Mouse (Mus musculus) gastrocnemius, adult 2 months (tissue): ENCODE measurements around the gene Ercc5. TPM values are rescaled to one million over a fixed set of nuclear protein-coding genes. Genes with fewer than 3 reads are reported as not detected.

Experiments used
- DNase-seq: peaks from one replicate; pipeline ENCODE4 v3.0.0; 2022
- H3K27ac ChIP-seq: fragments of 200-600 bp; 2 replicates; pipeline ENCODE4 v1.8.1; 2022; ENCODE audit warnings: mild to moderate bottlenecking
- H3K4me3 ChIP-seq: fragments of 200-600 bp; 2 replicates; pipeline ENCODE4 v1.8.1; 2022; ENCODE audit warnings: mild to moderate bottlenecking, moderate library complexity
- CTCF ChIP-seq: fragments of 200-600 bp; IDR thresholded peaks from 2 replicates; pipeline ENCODE4 v1.8.1; 2022; ENCODE audit warnings: antibody characterized with exemption, mild to moderate bottlenecking, moderate library complexity
- intact Hi-C: fragments of 180-260 bp; cut with DNase I; formaldehyde crosslinking; loops from one replicate; pipeline ENCODE4 v1.15.1; 2025
- total RNA-seq, 2 experiments: library from RNA; stranded (reverse); gene quantifications; 2 replicates each; pipeline ENCODE4 v1.2.3; 2021

Gene Ercc5
- total RNA-seq, 2 experiments from 2014 or later = 14.0 to 19.9 TPM

DNA sequence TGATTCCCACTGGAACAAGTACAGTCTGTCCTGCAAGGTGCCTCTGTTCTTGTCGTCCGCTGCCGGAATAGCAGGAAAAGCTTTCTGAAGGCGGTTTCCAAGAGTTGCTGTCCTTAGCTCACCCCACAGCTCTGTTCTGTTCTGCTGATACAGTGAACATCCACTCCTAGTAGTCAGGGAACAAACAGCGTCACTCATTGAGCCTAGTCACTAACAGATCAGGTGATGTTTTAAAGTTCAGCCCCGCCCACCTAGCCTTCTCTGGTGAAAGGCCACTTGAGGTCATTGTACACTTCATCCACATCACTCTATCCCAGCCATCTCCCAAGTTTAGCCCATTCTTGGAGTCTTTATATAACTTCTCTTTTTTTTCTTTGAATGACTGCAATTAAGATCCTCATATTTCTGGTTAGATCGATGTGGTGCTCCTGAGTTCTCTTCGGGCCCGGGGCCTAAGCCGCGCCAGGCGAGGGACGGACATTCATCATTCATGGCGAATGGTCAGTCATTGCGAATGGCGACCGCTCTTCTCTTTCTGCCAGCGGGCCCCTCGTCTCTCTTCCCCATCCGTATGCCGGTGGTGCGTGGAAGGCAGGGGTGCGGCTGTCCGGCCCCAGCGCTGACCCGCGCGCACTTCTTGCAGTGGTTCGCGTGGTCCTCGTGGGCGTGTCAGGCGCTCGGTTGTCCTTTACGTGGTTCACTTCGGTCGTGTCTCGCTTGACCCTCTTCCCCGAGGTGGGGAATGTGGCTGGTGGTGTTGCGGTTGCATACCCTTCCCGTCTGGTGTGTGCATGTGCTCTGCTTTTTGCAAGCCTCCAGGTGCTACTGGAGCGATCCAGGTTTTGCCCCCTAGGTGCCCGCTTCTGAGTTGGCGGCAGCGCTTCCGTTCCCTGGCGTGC, 51.0 kb downstream of the Ercc5 start:
- peak overlapping the region; percentile 76 for H3K4me3 ChIP-seq
- no peak for TF ChIP-seq CTCF
- peak overlapping the region; percentile 91 for H3K27ac ChIP-seq
- intact Hi-C loops = loop anchor here (1.0 kb wide), 1 partner anchor 18 kb away; no protein-coding TSS in a partner anchor
- peak; percentile 78 for DNase-seq

DNA sequence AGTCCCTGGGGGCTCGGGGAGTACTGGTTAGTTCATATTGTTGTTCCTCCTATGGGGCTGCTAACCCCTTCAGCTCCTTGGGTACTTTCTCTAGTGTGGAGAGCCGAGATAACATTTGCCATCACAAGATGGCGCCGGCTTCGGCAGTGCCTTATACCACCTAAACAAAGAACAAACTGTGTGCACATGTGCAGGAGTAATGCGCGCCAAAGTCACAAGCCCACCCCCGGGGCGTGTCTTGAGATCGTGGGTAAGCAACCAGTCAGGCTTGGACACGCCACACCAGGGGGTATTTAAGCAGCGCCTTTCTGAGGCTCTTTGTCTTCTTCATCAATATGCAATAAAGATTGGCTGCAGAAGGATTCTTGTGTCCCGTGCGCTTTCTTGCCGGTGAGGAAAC, 55.3 kb downstream of the Ercc5 start:
- Histone ChIP-seq H3K4me3 (no peak overlapping the region), H3K27ac (no peak overlapping the region)
- intact Hi-C loops = no loop called here
- no peak for TF ChIP-seq CTCF
- no peak for DNase-seq

DNA sequence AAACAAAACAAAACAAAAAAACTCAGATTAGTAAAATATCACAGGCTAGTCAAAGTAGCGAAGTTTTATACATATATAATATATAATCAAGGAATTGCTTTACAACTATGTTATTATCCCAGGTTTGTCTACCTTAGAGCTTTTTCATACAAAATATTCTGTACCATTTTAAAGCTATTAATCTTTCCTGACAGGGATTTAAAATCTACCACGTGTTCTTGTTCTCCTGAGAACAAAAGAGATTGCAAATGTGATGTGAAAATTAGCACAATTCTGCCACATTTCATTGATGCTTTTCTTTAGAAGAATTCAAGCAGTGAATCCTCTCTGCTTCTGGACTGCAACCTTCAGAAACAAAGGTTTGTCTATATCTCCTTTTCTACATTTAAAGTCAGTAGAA, 66.9 kb downstream of the Ercc5 start:
- no peak for TF ChIP-seq CTCF
- Histone ChIP-seq H3K27ac (no peak overlapping the region), H3K4me3 (no peak overlapping the region)
- intact Hi-C loops = no loop called here
- no peak for DNase-seq

DNA sequence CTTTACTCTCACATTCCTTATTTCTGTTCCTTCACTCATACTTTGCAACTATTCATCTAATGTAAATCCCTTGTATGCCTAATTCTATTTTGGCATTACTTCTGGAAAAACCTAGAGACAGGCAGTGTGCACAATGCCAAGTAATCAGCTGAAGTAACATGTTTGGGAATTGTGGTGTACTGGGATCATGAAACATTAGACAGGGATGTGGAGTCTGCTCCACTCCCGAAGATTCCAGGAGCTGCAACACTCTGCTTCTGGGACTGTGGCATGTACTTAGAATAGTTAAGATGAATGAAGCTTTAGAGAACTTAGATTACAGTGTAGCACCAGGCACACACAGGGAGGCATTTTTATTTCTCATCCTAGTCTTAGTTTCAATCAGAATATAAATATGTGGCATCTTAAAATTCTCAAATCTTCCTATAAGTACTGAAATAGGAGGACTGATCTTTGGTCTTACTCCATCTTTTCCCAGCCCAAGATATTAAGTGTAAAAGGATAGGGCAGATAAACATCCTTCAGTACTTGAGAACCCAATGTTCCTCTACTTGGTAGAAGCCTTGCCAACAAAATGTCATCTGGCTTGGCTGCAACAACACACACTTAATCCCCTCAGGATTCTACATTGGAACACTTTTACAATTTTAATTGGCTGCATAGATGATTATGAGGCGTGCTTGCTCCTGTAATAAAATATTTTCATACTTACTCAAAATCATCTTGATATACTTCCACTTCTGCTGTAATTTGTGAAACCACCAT, 69.0 kb downstream of the Ercc5 start:
- Histone ChIP-seq H3K27ac (peak overlapping the region; percentile 86), H3K4me3 (peak overlapping the region; percentile 57)
- TF ChIP-seq CTCF = no peak
- peak; percentile 49 for DNase-seq
- intact Hi-C loops = loop anchor here (1.0 kb wide), 1 partner anchor 17 kb away; no protein-coding TSS in a partner anchor

DNA sequence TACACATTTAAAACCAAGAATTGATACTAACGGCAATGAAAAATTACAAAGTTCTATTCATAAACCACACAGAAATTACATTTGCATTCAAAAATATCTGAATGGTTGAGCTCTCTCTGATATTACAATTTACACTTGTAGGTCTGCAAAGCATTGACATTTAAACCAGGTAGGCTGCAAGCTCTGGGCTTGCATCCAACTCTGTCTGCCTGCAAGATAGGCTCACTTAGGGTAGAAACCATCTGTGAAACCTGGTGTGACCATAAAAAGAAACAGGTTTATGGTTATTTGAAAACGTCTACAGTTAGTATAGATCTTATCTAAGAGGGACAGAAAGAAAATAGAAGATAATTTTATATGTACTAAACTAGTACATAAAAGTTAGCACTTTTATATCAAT, 69.6 kb downstream of the Ercc5 start:
- H3K27ac ChIP-seq = peak overlapping the region; percentile 86
- peak overlapping the region; percentile 57 for H3K4me3 ChIP-seq
- intact Hi-C loops = no loop called here
- DNase-seq = peak; percentile 75
- TF ChIP-seq CTCF = no peak

DNA sequence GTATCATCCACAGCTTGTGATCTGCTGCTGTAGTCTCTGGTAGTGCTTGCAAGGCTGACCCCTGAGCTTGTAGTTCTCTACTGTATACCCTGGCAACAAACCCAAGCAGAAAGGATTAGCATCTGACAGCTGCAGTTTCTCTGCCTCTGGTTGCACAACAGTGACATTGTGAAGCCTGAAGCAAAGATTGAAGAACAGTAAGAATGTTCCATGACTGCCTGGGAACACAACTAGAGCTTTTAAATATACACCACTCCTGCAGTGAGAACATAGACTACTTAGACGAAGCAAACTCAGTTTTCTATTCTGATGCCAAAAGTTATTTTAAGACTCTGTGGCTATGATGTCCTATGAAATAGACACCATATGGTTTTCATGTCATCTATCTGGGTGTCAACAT, 71.3 kb downstream of the Ercc5 start, which contains the start of gene Mettl21e:
TSS of gene Mettl21e (minus strand) at position 86 of the 400 bp plus-strand sequence.
- TF ChIP-seq CTCF = no peak
- H3K4me3 ChIP-seq = peak within 1 kb of the TSS; percentile 57
- peak within 1 kb of the TSS; percentile 86 for H3K27ac ChIP-seq
- DNase-seq = peak; percentile 33
- intact Hi-C loops = no loop called here

DNA sequence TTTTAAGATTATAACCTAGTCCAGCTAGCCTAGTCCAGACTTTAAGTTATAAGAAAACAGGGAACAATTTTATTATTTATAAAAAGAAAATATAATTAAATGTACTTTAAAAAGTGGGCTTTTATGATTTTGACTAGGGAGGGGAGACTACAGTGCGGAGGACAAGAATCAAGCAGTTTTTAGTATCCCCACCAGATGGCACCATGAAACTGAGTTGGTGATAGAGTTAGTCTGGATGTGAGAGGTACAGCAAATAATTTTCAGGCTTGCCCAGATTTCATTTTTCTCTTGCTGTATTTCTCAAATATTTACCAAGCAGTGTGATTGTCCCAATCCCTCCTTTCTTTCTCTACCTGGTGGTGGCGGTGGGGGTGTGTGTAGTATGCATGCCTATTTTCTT, 81.5 kb downstream of the Ercc5 start:
- no peak overlapping the region for H3K4me3 ChIP-seq
- intact Hi-C loops = loop anchor here (5.0 to 10.0 kb wide), 2 partner anchors 204 to 513 kb away; partner anchors contain the start of gene Mettl21c
- TF ChIP-seq CTCF = peak; percentile 78
- no peak for DNase-seq
- H3K27ac ChIP-seq = no peak overlapping the region

Other genes starting within 250 kb of the Ercc5 start
- 10 to 100 TPM; 39.9 to 40.5 TPM for gene Tpp2, start 214.1 kb upstream of the Ercc5 start, total RNA-seq
- gene Mettl21c, start 127.7 kb upstream of the Ercc5 start, total RNA-seq = 100 to 1,000 TPM in 1 of 2 experiments, 10 to 100 TPM in 1; 79.9 to 203 TPM
- not detected for gene Gm8251, start 85.8 kb upstream of the Ercc5 start, total RNA-seq
- gene Tex30, start 45.3 kb upstream of the Ercc5 start, total RNA-seq = 1 to 10 TPM; 4.9 to 6.1 TPM
- 1 to 10 TPM; 5.4 to 7.8 TPM for gene Kdelc1, start 28.9 kb upstream of the Ercc5 start, total RNA-seq
- gene Bivm, start 28.8 kb upstream of the Ercc5 start, total RNA-seq = 1 to 10 TPM; 7.8 to 9.4 TPM
- 10 to 100 TPM; 16.1 to 26.2 TPM for gene Mettl21e, start 71.2 kb downstream of the Ercc5 start, total RNA-seq